Mouse (Mus musculus): ENCODE results near the gene Tnrc6a. TPM values are rescaled to one million over a fixed set of nuclear protein-coding genes. Genes with fewer than 3 reads are reported as not detected.

Gene Tnrc6a
- total RNA-seq, 2 experiments from 2014 or later = 49.6 to 54.1 TPM

DNA sequence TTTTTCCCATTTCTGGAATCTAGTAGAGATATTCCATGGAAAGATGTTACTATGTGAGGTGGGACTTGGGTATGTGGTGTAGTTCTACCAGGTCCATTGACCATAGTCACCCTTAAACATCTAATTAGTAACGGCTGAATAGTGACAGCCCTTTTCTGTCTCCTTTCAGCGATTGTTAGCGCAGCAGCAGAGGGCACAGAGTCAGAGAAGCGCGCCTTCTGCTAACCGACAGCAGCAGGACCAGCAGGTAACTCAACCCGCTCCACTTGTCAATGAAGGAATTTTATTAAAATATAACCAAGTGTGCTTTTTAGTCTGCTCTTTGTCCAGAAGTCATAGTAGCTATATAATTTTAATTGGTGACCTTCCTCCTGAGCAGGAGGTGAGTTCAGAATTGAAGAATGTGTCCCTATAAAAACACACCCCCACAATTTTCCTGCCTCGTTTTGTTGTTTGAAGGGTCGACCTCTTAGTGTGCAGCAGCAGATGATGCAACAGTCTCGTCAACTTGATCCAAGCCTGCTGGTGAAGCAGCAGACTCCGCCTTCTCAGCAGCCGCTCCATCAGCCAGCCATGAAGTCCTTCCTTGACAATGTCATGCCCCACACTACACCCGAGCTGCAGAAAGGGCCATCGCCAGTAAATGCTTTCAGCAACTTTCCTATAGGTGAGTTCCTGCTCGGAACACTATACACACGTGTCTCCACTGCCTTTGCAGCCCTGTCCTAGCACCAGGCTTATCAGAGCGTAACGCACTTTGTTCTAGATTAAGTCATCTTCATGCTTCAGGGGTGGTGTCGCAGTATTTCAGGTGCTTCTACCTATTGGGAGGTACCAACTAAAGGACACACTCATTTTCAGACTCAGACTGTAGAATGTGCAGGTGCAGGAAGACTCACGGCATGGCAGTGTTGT, 58.4 kb downstream of the Tnrc6a start:
- no peak for DNase-seq (ENCODE audit: low spot score in 2 of 2)
- intact Hi-C loops (cut with DNase I) = no loop called here

DNA sequence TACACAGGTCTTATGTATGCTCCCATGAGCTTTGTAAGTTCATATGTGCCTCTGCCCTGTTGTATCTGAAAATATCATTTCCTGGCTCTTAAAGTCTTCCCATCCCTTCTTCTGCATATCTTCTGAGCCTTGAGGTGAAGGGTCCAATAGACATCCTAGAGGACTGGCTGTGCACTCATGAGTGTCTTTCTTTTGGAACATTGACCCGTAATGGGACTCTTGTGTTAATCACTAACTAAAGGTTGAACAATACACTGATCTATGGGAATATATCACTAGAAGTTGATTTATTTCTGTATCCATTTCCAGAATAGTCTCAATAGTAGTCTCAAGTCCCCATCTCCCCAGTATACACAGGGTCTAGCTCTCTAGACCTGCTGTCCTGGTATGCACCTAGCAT, 61.2 kb downstream of the Tnrc6a start:
- DNase-seq (ENCODE audit: low spot score in 2 of 2) = no peak
- intact Hi-C loops (cut with DNase I) = no loop called here

DNA sequence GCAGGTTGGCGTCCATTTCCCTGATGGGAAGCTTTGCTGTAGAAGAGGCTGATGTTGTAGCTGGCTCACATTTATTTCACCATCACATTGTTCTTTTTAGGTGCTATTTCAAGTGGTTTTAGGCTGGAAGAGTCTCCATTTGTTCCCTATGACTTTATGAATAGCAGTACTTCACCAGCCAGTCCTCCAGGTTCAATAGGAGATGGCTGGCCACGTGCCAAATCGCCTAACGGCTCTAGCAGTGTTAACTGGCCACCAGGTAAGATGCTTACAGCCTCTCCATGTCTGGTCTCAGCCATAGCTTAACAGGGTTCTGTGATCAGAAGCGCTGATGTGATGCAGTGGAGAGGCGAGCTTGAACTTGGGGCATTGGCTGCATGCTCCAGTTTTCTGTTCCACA, 62.8 kb downstream of the Tnrc6a start:
- intact Hi-C loops (cut with DNase I) = no loop called here

DNA sequence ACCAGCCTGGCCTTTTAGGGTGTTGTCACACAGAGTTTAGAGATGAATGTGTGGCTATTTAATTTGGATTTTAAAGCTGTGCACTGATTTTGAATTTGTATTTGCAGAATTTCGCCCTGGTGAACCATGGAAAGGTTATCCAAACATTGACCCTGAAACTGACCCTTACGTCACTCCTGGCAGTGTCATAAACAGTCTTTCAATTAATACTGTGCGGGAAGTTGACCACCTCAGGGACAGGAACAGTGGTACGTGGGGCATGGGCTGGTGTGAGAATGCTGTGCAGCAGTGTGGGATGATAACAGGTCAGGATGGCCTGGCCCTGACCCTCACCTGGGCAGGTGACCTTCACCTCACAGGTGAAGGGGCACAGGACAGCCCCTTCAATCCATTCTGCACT, 63.6 kb downstream of the Tnrc6a start:
- DNase-seq (ENCODE audit: low spot score in 2 of 2) = no peak
- intact Hi-C loops (cut with DNase I) = no loop called here

More for the DNA sequence above, 62.8 kb downstream of the Tnrc6a start:
- DNase-seq (ENCODE audit: low spot score in 2 of 2) = no peak

DNA sequence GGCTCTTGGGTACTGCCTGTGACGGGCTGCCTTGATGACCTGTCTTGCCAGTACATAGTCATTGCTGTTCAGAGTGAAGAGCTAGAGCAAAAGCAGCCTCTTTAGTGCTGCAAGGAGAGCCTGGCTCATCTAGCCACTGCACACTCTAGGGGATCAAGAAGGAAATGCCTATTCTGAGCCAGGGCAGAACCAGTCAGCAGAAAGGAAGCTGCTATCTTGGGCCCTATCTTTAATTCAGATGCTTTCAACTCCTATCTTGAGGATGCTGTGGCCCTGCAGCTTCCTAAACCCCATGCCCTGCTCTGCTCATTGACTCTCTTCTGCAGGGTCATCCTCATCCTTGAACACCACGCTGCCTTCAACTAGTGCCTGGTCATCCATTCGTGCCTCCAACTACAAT, 64.8 kb downstream of the Tnrc6a start:
- intact Hi-C loops (cut with DNase I) = no loop called here
- no peak for DNase-seq (ENCODE audit: low spot score in 2 of 2)

DNA sequence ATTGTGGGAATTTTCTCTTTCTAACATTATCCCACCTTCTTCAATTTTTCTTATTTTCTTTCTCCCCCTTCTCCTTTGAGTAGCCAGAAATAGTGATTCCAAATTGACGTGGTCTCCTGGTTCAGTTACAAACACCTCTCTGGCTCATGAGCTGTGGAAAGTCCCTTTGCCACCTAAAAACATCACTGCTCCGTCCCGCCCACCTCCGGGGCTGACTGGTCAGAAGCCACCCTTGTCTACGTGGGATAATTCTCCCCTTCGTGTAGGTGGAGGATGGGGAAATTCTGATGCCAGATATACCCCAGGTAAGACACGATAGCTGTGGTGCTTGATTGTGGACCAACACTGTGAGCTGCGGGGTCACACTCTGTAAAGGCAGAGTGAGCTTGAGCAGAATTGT, 66.1 kb downstream of the Tnrc6a start:
- intact Hi-C loops (cut with DNase I) = no loop called here
- DNase-seq (ENCODE audit: low spot score in 2 of 2) = no peak

DNA sequence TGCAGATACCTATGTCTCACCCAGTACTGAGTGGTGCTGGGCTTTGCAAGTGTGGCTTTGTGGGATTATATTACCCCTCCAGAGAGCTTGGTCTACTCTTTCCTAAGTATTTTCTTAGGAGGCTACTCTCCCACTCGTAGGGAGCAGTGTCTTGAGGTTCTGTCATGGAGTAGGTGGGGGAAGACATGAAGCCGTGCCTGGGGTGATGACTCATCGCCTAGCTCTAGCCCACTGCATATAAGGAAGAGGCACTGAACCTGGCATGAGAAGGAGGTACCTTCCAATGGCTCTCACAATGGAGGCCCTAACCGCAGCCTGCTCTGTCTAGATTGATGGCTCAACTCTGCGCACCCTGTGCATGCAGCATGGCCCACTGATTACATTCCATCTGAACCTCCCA, 68.0 kb downstream of the Tnrc6a start:
- DNase-seq (ENCODE audit: low spot score in 2 of 2) = peak in 1 of 2 experiments; percentile 34

DNA sequence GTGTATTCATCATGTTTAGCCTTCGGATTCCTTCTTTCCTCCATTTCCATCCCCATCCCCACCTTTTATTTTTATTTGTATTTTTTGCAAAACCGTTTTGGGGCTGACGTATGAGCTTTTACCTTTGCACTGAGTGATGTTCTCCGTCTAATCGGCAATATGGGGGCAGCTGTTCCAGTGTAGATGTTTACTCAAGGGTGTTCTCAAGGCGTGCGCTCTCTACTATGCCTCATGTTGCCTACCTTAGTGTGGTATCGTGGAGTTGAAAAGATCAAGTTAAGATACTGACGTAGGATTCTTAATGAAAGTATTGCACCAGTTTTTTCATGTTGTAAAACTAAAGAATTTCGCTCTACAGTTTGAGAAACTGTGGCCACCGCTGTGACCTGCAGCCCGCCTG, 69.5 kb downstream of the Tnrc6a start:
- intact Hi-C loops (cut with DNase I) = no loop called here
- no peak for DNase-seq (ENCODE audit: low spot score in 2 of 2)

More for the DNA sequence above, 68.0 kb downstream of the Tnrc6a start:
- intact Hi-C loops (cut with DNase I) = no loop called here

DNA sequence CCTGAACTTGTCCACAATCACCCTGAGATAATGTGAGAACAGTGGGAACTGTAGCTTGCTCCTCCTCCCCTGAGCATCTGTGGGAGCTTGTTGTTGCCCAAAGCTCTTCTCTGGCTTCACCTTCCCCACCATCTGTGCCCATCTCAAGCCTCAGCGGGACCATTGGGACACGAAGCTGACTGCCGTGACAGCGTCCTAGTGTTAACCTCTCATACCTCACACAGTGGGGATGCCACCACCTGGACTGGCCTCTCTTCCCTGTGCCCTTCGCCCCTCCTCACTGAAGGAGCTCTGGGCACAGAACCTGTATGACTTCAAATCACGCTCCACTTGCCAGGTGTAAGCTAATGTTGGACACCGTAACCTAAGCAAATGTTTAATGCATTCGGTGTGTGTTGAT, 71.0 kb downstream of the Tnrc6a start:
- DNase-seq (ENCODE audit: low spot score in 2 of 2) = no peak
- intact Hi-C loops (cut with DNase I) = loop anchor here (5.0 kb wide), 1 partner anchor 177 kb away; no protein-coding TSS in a partner anchor

DNA sequence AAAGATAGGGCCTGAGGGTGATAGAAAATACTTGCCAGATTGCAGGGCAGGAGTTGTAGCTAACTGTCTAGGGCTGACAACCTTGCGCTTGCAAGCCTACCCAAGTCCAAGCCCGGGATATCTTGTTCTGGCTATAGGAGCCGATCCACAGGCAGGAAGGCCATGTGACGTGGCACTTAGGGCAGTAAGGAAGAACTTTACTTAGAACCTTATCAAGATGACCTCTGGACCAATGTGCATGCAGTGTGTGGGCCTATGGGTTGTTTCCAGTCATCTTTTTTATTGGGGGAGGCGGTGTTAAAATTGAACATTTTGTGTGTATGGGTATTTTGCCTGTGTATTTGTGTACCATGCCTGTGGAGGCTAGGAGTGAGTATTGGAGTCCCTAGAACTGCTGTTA, 72.7 kb downstream of the Tnrc6a start:
- no peak for DNase-seq (ENCODE audit: low spot score in 2 of 2)
- intact Hi-C loops (cut with DNase I) = loop anchor here (5.0 kb wide), 1 partner anchor 179 kb away; no protein-coding TSS in a partner anchor

DNA sequence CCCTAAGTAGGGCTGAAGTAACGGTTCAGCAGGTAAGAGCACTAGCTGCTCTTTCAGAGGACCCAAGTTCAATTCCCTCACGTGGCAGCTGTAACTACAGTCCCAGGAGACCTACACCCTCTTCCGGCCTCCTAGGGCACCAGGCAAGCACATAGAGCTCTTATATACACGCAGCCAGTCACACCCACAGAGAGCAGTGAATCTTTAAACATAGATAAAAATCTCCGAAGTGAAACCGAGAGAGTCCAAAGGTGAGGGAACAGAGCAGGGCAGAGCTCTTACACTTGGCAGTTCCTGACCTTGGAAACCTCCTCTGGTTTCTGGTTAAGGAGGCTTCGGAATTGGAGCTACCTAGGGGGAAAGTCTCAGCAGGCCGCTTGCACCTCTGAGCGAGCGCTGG, 75.0 kb downstream of the Tnrc6a start:
- DNase-seq (ENCODE audit: low spot score in 2 of 2) = no peak
- intact Hi-C loops (cut with DNase I) = loop anchor here (5.0 kb wide), 1 partner anchor 181 kb away; no protein-coding TSS in a partner anchor

DNA sequence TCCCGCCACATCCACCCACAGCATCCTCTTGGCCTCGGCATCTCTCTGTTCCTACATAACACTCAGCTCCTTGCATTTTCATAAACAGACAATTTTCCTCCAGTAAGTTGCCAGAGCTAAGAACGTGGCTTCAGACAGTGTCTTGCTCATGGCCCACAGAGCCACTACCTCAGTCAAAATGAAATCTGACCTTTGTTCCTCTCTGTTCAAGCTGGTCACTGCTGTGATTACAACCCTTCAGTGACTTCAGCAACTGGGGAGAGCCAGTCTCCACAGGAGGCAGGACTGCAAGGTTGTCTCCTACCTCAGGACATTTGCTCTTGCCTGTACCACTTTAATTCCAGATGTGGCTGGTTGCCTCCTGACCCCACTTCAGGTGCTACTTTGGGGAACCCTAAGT, 75.5 kb downstream of the Tnrc6a start:
- intact Hi-C loops (cut with DNase I) = loop anchor here (5.0 kb wide), 1 partner anchor 182 kb away; no protein-coding TSS in a partner anchor
- no peak for DNase-seq (ENCODE audit: low spot score in 2 of 2)

DNA sequence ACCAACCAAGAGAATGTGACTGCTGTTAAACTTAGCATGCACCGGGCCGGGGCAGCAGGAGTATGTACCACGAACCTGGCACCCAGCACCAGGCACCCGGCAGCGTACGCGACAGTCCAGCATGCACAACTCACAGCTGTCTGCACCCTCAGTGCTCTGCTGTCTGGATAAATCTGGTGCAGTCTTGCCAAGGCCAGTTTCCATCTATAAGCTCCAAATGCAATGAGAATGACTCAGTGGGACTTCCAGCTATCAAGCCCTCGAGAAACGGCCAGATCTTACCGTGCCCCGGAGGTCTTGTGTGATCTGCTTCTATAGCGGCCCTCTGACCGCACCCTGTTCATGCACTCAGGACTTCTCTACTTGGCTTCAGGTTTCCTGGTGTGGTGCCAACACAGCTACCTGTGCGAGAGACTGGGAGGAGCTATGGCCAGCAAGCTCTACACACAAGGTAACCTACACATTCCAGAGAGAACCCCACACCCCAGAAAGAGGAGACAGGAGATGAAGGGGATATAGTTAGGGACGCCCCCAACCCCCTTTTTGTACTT, 76.0 kb downstream of the Tnrc6a start:
- DNase-seq (ENCODE audit: low spot score in 2 of 2) = no peak
- intact Hi-C loops (cut with DNase I) = loop anchor here (5.0 to 10.0 kb wide), 2 partner anchors 182 to 195 kb away; no protein-coding TSS in a partner anchor

DNA sequence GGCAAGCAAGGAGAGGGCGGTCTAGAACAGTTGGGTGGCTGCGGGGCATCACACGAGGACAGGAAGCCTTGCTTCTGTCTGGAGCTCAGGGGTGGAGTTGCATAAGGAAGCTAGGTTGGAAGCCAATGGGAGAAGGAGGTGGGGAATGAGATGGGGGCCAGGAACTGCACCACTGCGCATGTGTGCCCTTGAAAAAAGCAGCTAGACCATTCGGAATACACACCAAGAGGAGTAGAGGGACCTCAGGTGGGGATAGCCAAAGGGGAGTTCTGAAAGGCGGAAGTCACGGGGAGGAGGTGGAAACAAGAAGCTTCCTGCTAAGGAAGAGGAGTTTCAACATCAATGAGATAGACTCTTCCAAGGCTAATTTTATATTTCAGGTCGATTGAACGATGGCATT, 77.0 kb downstream of the Tnrc6a start:
- intact Hi-C loops (cut with DNase I) = loop anchor here (10.0 kb wide), 1 partner anchor 194 kb away; no protein-coding TSS in a partner anchor
- no peak for DNase-seq (ENCODE audit: low spot score in 2 of 2)

DNA sequence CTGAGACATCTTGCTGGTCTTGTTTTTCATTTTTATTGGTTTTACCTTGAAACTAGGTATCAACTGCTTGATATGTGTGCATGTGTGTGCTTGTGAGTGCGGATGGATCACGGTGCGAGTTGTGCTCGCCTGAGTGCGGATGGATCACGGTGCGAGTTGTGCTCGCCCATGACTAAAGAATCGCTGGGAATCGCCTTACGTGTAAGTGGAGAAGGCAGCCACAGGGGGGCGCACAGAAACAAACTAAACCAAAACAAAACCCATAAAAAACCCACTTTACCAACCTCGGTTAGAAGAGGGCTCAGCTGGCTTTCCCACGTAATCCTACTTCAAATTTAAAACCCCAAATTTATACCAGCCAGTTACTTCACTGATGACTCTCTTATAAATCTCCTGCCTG, 81.6 kb downstream of the Tnrc6a start:
- DNase-seq (ENCODE audit: low spot score in 2 of 2) = peak; percentile 54 to 73
- intact Hi-C loops (cut with DNase I) = loop anchor here (1.0 to 10.0 kb wide), 4 partner anchors 82 to 260 kb away; partner anchors contain the start of genes Arhgap17 and Lcmt1

DNA sequence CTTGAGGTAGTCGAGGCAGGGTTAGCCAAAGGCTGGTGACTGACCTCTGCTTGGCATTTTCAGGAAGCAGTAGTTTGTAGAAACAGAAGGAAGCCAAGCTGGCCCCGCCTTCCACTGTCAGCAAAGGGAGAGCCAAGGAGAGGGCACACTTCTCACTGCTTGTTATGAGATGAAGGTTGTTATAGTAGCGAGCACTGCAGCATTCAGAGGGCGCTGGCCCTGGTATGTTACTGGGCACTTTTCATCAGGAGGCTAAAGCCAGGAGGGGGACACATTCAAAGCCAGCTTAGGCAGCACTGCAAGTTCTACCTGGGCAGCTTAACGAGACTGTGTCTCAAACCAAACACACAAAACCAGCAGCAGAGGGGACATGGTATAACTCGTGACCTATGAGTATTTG, 83.9 kb downstream of the Tnrc6a start:
- no peak for DNase-seq (ENCODE audit: low spot score in 2 of 2)
- intact Hi-C loops (cut with DNase I) = loop anchor here (5.0 to 10.0 kb wide), 3 partner anchors 80 to 187 kb away; partner anchors contain the start of genes Arhgap17 and Lcmt1

DNA sequence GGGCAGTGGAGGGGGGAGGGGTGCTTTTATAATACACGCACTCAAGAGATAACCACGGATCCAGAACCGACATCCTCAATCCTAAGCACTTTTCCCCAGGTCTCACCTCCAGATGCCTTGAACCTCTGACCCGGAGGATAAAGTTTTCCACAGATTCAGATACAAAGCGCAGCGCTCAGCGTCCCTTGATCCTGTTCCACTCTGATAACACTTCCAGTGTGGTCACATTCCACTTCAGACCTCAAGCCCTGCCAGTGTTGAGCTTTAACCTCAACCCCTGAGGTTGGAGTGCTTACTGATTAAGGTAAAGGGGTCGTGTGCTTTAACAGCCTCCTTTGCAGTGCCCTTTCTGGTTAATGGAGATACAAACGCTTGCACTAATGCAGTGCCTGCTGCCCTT, 86.2 kb downstream of the Tnrc6a start:
- DNase-seq (ENCODE audit: low spot score in 2 of 2) = no peak
- intact Hi-C loops (cut with DNase I) = loop anchor here (5.0 to 10.0 kb wide), 3 partner anchors 77 to 185 kb away; partner anchors contain the start of genes Arhgap17 and Lcmt1

DNA sequence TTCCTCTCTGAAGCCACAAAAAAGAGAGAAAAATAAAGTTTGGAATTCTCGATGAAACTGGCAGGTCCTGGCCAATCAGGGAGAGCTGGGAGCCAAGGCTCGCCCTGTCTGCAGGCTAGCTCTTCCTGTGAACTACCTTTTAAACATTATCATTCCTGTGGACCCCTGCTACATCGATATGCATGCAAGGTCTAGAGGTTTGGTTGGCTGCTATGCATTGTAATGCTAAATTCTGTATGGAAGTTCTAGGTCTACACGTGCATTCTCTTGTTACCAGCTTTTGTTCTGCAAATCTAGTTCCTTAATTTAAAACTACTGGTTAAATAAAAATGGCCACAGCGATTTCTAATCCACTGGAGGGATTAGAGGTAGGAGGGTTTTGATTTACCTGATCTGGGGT, 87.8 kb downstream of the Tnrc6a start:
- intact Hi-C loops (cut with DNase I) = no loop called here
- DNase-seq (ENCODE audit: low spot score in 2 of 2) = no peak

DNA sequence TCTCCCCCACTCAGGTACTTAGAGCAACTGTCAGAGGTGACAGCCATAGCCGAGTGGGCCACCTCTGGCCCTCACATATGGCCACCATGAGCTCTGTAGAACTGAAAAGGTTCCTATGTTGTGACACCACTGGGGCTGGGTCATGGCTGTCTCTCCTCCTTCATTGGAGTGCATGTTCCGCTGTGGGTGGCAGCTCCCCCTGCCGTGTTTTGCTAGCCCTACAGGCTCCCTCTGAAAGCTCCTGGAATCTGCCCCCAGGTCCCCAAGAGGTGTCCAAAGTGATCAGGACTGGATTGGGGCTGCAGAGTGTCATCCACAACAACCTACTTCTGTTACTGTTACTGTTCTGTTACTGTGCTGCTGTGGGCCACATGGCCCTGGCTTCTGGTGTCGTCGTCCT, 88.6 kb downstream of the Tnrc6a start:
- DNase-seq (ENCODE audit: low spot score in 2 of 2) = no peak
- intact Hi-C loops (cut with DNase I) = no loop called here

DNA sequence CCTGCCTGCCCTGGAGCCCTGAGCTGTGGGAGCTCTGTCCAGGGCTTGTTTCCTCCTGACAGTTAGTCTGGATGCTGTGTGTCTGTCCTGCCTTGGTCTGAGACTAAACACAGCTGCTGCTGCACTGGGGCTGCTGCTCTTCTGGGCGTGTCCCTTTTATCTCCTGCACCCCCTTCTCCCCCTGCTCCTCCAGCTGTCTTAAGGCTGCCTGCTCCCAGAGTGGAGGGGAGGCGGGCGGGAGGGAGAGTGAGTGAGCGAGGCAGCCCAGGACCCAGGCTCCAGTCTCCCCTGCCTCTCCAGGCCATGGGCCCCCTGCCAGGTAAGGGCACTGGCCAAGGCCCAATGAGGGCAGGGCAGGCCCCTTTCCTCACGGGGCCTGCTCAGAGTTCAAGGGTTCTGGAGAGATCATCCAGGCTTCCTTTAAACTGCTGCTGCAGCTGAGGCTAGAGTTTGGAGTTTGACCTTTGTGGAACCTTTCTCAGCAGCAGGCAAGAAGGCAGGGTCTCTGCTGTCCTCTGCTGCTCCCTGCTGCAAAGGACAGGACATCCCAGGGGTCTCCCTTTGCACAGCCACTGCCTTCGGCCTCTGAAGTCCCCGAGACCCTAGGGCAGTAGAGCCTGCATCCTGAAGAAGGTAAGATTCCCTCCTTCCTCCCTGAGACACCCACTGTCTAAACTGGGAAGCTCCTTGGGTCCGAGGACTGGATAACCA, 90.8 kb downstream of the Tnrc6a start, which contains the start of gene Slc5a11:
Gene Slc5a11 (plus strand): TSS at position 416 of the 711 bp plus-strand sequence.
- intact Hi-C loops (cut with DNase I) = no loop called here
- DNase-seq (ENCODE audit: low spot score in 2 of 2) = no peak

Data from left cerebral cortex, postnatal 25 days (tissue).